Mouse (Mus musculus) neural tube, embryonic 15.5 days (tissue): ENCODE measurements around the gene Sf3a1. TPM values are rescaled to one million over a fixed set of nuclear protein-coding genes. Genes with fewer than 3 reads are reported as not detected.

Experiments used
- microRNA-seq: library from miRNA; unstranded; fragments of <30 nt; microRNA quantifications from one replicate; pipeline ENCODE4, GENCODE M21; 2017
- polyA plus RNA-seq: library from polyadenylated mRNA; unstranded; fragments of >200 nt; fragmentation: Nextera tagmentation; extraction: Ambion mirVana; gene quantifications from 2 replicates; pipeline ENCODE4 v1.2.1, GENCODE M21; 2015

The Sf3a1 gene
- polyA plus RNA-seq, 1 experiment from 2014 or later, result 41.8 TPM

Small RNA genes lying within 50 kb of the gene (microRNA-seq; reads per million reads assigned to microRNA genes)
- gene Mir3060, result 4.2 reads per million, percentile 16 among the genes with 10 or more reads in this experiment

Other genes with a start within 250 kb of the Sf3a1 start
- 16.5 and 19.8 TPM in 2 replicates for gene Slc35e4, start 245.7 kb upstream of the Sf3a1 start, polyA plus RNA-seq
- 24.6 and 31.4 TPM in 2 replicates for gene Tcn2, start 228.2 kb upstream of the Sf3a1 start, polyA plus RNA-seq
- gene Pes1, start 196.4 kb upstream of the Sf3a1 start, polyA plus RNA-seq, result 48.1 and 64.4 TPM in 2 replicates
- not detected in 2 replicates for gene 4930556J24Rik, start 183.6 kb upstream of the Sf3a1 start, polyA plus RNA-seq
- gene Gal3st1, start 176.7 kb upstream of the Sf3a1 start, polyA plus RNA-seq, result 10.5 and 12.1 TPM in 2 replicates
- gene Sec14l4, start 128.9 kb upstream of the Sf3a1 start, polyA plus RNA-seq, result 0.15 TPM in 1 of 2 replicates, not detected in the other
- 0.19 and 0.40 TPM in 2 replicates for gene Sec14l3, start 95.5 kb upstream of the Sf3a1 start, polyA plus RNA-seq
- gene Mtfp1, start 64.9 kb upstream of the Sf3a1 start, polyA plus RNA-seq, result 13.1 and 14.3 TPM in 2 replicates
- gene Sec14l2, start 36.9 kb upstream of the Sf3a1 start, polyA plus RNA-seq, result 3.7 and 4.5 TPM in 2 replicates
- gene Rnf215, start 25.1 kb upstream of the Sf3a1 start, polyA plus RNA-seq, result 40.2 and 44.9 TPM in 2 replicates
- 7.5 and 10.0 TPM in 2 replicates for gene Ccdc157, start 57 bp upstream of the Sf3a1 start, polyA plus RNA-seq
- 40.2 and 40.3 TPM in 2 replicates for gene Tbc1d10a, start 26.4 kb downstream of the Sf3a1 start, polyA plus RNA-seq
- 5.5 and 17.4 TPM in 2 replicates for gene Castor1, start 57.9 kb downstream of the Sf3a1 start, polyA plus RNA-seq
- gene Osm, start 76.1 kb downstream of the Sf3a1 start, polyA plus RNA-seq, result 0.73 TPM in 1 of 2 replicates, not detected in the other
- 0.04 and 0.11 TPM in 2 replicates for gene Lif, start 97.2 kb downstream of the Sf3a1 start, polyA plus RNA-seq